Mouse (Mus musculus) lung, adult 2 months (tissue): ENCODE results near the gene Zfp771.

Experiments
- CTCF ChIP-seq: fragments of 200-500 bp; IDR thresholded peaks from 2 replicates; pipeline ENCODE4 v1.5.1; 2011; ENCODE audit warnings: mild to moderate bottlenecking, low read length, control low read depth; ENCODE audit not compliant: insufficient read depth
- POLR2A ChIP-seq: fragments of 200-500 bp; IDR thresholded peaks from 2 replicates; pipeline ENCODE4 v1.6.1; 2011; ENCODE audit warnings: low read depth, mild to moderate bottlenecking, control low read depth, low read length, borderline replicate concordance; ENCODE audit errors: extremely low read depth

DNA sequence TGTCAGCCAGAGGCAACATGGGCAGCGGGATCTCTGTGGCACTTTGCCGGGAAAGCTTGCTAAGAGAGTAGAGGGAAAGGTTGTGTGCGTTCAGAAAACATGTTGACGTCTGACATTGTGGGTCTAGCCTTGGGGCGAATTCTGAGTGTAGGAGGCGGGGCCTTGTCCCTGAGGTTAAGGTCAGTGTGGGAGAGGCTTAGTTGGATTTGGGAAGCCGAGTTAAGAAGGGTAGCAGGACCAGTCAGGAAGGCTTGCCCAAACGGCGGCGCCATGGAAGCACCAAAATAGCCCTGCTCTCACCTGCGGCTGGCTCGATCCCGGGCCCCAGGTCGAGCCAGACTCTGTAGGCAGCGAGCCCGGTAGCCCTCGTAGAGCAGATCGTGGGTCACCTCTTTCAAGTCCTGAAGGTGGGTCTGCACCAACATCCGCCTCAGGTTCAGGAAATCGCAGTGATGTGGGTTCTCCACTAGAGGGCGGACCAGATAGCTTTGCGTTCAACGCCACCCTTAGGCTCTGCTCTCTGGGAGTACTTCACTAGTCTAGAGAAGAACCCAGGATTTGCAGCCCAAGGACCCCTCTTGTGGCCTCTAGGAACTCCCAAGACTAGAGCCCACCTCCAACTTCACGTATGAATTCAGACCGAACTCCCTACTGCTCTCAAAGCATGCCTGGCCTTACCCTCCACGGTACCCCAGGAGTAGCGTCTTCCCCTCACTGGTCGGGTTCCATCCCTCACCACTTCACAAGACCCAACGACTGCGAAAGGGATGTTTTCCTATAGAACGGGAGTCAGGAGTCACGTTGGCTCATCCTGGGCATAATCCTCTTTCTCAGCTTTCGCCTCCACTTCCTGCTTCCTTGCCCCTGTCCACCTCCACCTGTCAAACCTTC, 28.8 kb upstream of the Zfp771 start:
- TF ChIP-seq CTCF (peak; percentile 98), POLR2A (0 out of 2 replicates have a peak, but pooled peaks have one; percentile 34)
